Mouse (Mus musculus) MEL (cell line): ENCODE results near the gene BC005537. TPM values are rescaled to one million over a fixed set of nuclear protein-coding genes. Genes with fewer than 3 reads are reported as not detected.

Experiments used
- DNase-seq: peaks from one replicate; pipeline ENCODE4 v3.0.0; 2011; ENCODE audit warnings: low read depth, low spot score
- H3K27ac ChIP-seq: 2 replicates; pipeline ENCODE4 v1.5.1; 2012; ENCODE audit warnings: low read depth, mild to moderate bottlenecking, control low read depth, low read length, moderate library complexity; ENCODE audit not compliant: control insufficient read depth
- H3K27me3 ChIP-seq, 2 experiments: fragments of 150-350 bp in 1 of 2; sonication (generic) in 1 of 2; 2 replicates each; pipeline ENCODE4 v1.6.1; 2012; ENCODE audit warnings: low read length in 2 of 2, mild to moderate bottlenecking in 2 of 2, improper control_type of control experiment in 1 of 2, moderate library complexity in 1 of 2; ENCODE audit not compliant: insufficient read depth in 2 of 2, control insufficient read depth in 1 of 2
- H3K36me3 ChIP-seq, 2 experiments: 2 replicates each; pipeline ENCODE4 v1.6.1; 2012 to 2014; ENCODE audit warnings: low read length in 2 of 2, improper control_type of control experiment in 1 of 2, inconsistent platforms in 1 of 2, mild to moderate bottlenecking in 1 of 2; ENCODE audit not compliant: insufficient read depth in 2 of 2, control insufficient read depth in 1 of 2
- H3K4me1 ChIP-seq, 2 experiments: fragments of 150-350 bp in 1 of 2; sonication (generic) in 1 of 2; 2 replicates each; pipeline ENCODE4 v1.6.1; 2012; ENCODE audit warnings: low read length in 2 of 2, improper control_type of control experiment in 1 of 2, mild to moderate bottlenecking in 1 of 2; ENCODE audit not compliant: insufficient read depth in 2 of 2, control insufficient read depth in 1 of 2
- H3K4me3 ChIP-seq, 2 experiments: fragments of 150-350 bp in 1 of 2; sonication (generic) in 1 of 2; 2 replicates each; pipeline ENCODE4 v1.5.1; 2012; ENCODE audit warnings: low read depth in 2 of 2, low read length in 2 of 2, mild to moderate bottlenecking in 2 of 2, moderate library complexity in 2 of 2, control low read depth in 1 of 2, improper control_type of control experiment in 1 of 2; ENCODE audit not compliant: control insufficient read depth in 1 of 2, insufficient read depth in 1 of 2
- H3K79me2 ChIP-seq: 2 replicates; pipeline ENCODE4 v1.6.1; 2012; ENCODE audit warnings: mild to moderate bottlenecking, low read length, moderate library complexity; ENCODE audit not compliant: control insufficient read depth, poor library complexity, insufficient read depth
- H3K9ac ChIP-seq: 2 replicates; pipeline ENCODE4 v1.6.1; 2012; ENCODE audit warnings: low read depth, mild to moderate bottlenecking, control low read depth, low read length, moderate library complexity; ENCODE audit not compliant: control insufficient read depth, poor library complexity, severe bottlenecking
- H3K9me3 ChIP-seq: fragments of 150-350 bp; sonication (generic); replicated peaks from 2 replicates; pipeline ENCODE4 v1.6.1; 2012; ENCODE audit warnings: mild to moderate bottlenecking, low read length, improper control_type of control experiment, moderate library complexity; ENCODE audit not compliant: insufficient read depth
- BHLHE40 ChIP-seq: IDR thresholded peaks from 2 replicates; pipeline ENCODE4 v1.6.1; 2012; ENCODE audit warnings: low read depth, mild to moderate bottlenecking, inconsistent platforms, low read length, improper control_type of control experiment, borderline replicate concordance
- CHD2 ChIP-seq: IDR thresholded peaks from 2 replicates; pipeline ENCODE4 v1.6.1; 2011; ENCODE audit warnings: low read length, improper control_type of control experiment
- CTCF ChIP-seq, 3 experiments: IDR thresholded peaks in 2 of 3; conservative IDR thresholded peaks in 1 of 3; 2 replicates each; pipeline ENCODE4 v1.5.1; 2011 to 2012; ENCODE audit warnings: low read length in 3 of 3, low read depth in 2 of 3, mild to moderate bottlenecking in 2 of 3, improper control_type of control experiment in 1 of 3, inconsistent platforms in 1 of 3, mixed read lengths in 1 of 3, moderate library complexity in 1 of 3; ENCODE audit not compliant: control insufficient read depth in 1 of 3, insufficient read depth in 1 of 3, poor library complexity in 1 of 3, severe bottlenecking in 1 of 3
- ETS1 ChIP-seq: IDR thresholded peaks from 2 replicates; pipeline ENCODE4 v1.6.1; 2012; ENCODE audit warnings: low read depth, mild to moderate bottlenecking, inconsistent platforms, low read length, improper control_type of control experiment, moderate library complexity
- JUND ChIP-seq: IDR thresholded peaks from 2 replicates; pipeline ENCODE4 v1.6.1; 2011; ENCODE audit warnings: low read depth, mild to moderate bottlenecking, improper control_type of control experiment, low read length
- KAT2A ChIP-seq: conservative IDR thresholded peaks from 2 replicates; pipeline ENCODE4 v1.6.1; 2012; ENCODE audit warnings: low read depth, low read length, improper control_type of control experiment, inconsistent platforms
- MAFK ChIP-seq: IDR thresholded peaks from 2 replicates; pipeline ENCODE4 v1.6.1; 2011; ENCODE audit warnings: low read depth, mild to moderate bottlenecking, low read length, improper control_type of control experiment, borderline replicate concordance
- MAX ChIP-seq: IDR thresholded peaks from 2 replicates; pipeline ENCODE4 v1.6.1; 2011; ENCODE audit warnings: low read length, improper control_type of control experiment
- MAZ ChIP-seq: IDR thresholded peaks from 2 replicates; pipeline ENCODE4 v1.6.1; 2012; ENCODE audit warnings: low read depth, mild to moderate bottlenecking, inconsistent platforms, low read length, improper control_type of control experiment
- MEF2A ChIP-seq: IDR thresholded peaks from 2 replicates; pipeline ENCODE4 v1.6.1; 2014; ENCODE audit warnings: low read depth, mild to moderate bottlenecking, inconsistent platforms, low read length, improper control_type of control experiment; ENCODE audit not compliant: poor library complexity, insufficient replicate concordance, severe bottlenecking; ENCODE audit errors: extremely low read depth
- MXI1 ChIP-seq: IDR thresholded peaks from 2 replicates; pipeline ENCODE4 v1.6.1; 2011; ENCODE audit warnings: mild to moderate bottlenecking, low read depth, low read length, improper control_type of control experiment
- MYC ChIP-seq: IDR thresholded peaks from 2 replicates; pipeline ENCODE4 v1.6.1; 2011; ENCODE audit warnings: low read depth, mild to moderate bottlenecking, low read length, improper control_type of control experiment, moderate library complexity
- NELFE ChIP-seq: IDR thresholded peaks from 2 replicates; pipeline ENCODE4 v1.6.1; 2011; ENCODE audit warnings: low read depth, low read length, improper control_type of control experiment
- NRF1 ChIP-seq: IDR thresholded peaks from 2 replicates; pipeline ENCODE4 v1.6.1; 2014; ENCODE audit warnings: low read depth, mild to moderate bottlenecking, inconsistent platforms, low read length, improper control_type of control experiment, moderate library complexity; ENCODE audit not compliant: poor library complexity, insufficient read depth, severe bottlenecking
- POLR2A ChIP-seq, 2 experiments: IDR thresholded peaks; 2 replicates each; pipeline ENCODE4 v1.6.1; 2011 to 2012; ENCODE audit warnings: low read length in 2 of 2, mild to moderate bottlenecking in 2 of 2, control low read depth in 1 of 2, improper control_type of control experiment in 1 of 2, low read depth in 1 of 2, moderate library complexity in 1 of 2; ENCODE audit not compliant: control insufficient read depth in 1 of 2, insufficient read depth in 1 of 2, poor library complexity in 1 of 2
- POLR2AphosphoS2 ChIP-seq: IDR thresholded peaks from 2 replicates; pipeline ENCODE4 v1.6.1; 2011; ENCODE audit warnings: low read length, improper control_type of control experiment
- RAD21 ChIP-seq: IDR thresholded peaks from 2 replicates; pipeline ENCODE4 v1.6.1; 2011; ENCODE audit warnings: mild to moderate bottlenecking, low read depth, low read length, improper control_type of control experiment
- RCOR1 ChIP-seq: IDR thresholded peaks from 2 replicates; pipeline ENCODE4 v1.6.1; 2012; ENCODE audit warnings: low read depth, mild to moderate bottlenecking, inconsistent platforms, low read length, improper control_type of control experiment
- SIN3A ChIP-seq: IDR thresholded peaks from 2 replicates; pipeline ENCODE4 v1.6.1; 2012; ENCODE audit warnings: low read length, improper control_type of control experiment, inconsistent platforms
- TAL1 ChIP-seq: IDR thresholded peaks from 2 replicates; pipeline ENCODE4 v1.6.1; 2012; ENCODE audit warnings: mild to moderate bottlenecking, inconsistent platforms, low read length, moderate library complexity, mixed read lengths
- TBP ChIP-seq: IDR thresholded peaks from 2 replicates; pipeline ENCODE4 v1.8.0; 2011; ENCODE audit warnings: low read depth, low read length, improper control_type of control experiment
- TCF12 ChIP-seq: IDR thresholded peaks from 2 replicates; pipeline ENCODE4 v1.6.1; 2014; ENCODE audit warnings: low read depth, mild to moderate bottlenecking, inconsistent platforms, low read length, improper control_type of control experiment, moderate library complexity
- USF1 ChIP-seq: IDR thresholded peaks from 2 replicates; pipeline ENCODE4 v1.6.1; 2014; ENCODE audit warnings: low read depth, mild to moderate bottlenecking, inconsistent platforms, low read length, improper control_type of control experiment, moderate library complexity
- USF2 ChIP-seq, 2 experiments: IDR thresholded peaks; 2 replicates each; pipeline ENCODE4 v1.6.1; 2011 to 2012; ENCODE audit warnings: improper control_type of control experiment in 2 of 2, low read length in 2 of 2, borderline replicate concordance in 1 of 2, inconsistent platforms in 1 of 2, low read depth in 1 of 2, mild to moderate bottlenecking in 1 of 2; ENCODE audit not compliant: insufficient read depth in 1 of 2
- ZMIZ1 ChIP-seq: IDR thresholded peaks from 2 replicates; pipeline ENCODE4 v1.6.1; 2012; ENCODE audit warnings: low read depth, mild to moderate bottlenecking, inconsistent platforms, low read length, improper control_type of control experiment, moderate library complexity
- ZNF384 ChIP-seq: IDR thresholded peaks from 2 replicates; pipeline ENCODE4 v1.6.1; 2012; ENCODE audit warnings: low read depth, mild to moderate bottlenecking, inconsistent platforms, low read length, improper control_type of control experiment
- polyA plus RNA-seq, 2 experiments: library from polyadenylated mRNA; stranded (reverse) in 1 of 2; unstranded in 1 of 2; fragments of >175 nt in 1 of 2; fragments of >200 nt in 1 of 2; gene quantifications; 2 replicates each; pipeline versions ENCODE4 v1.2.1 to v1.2.4; 2012; ENCODE audit warnings: low replicate concordance in 2 of 2, low read depth in 1 of 2; ENCODE audit not compliant: insufficient read length in 2 of 2, insufficient read depth in 1 of 2, missing spikeins in 1 of 2
- total RNA-seq: library from RNA; depleted of rRNA; stranded (reverse); fragments of 300-350 nt; gene quantifications from 2 replicates; pipeline ENCODE4 v1.2.3, GENCODE M21; 2012

Gene BC005537
- total and polyA plus RNA-seq, 3 experiments = 32.7 to 62.6 (median 48.8) TPM

DNA sequence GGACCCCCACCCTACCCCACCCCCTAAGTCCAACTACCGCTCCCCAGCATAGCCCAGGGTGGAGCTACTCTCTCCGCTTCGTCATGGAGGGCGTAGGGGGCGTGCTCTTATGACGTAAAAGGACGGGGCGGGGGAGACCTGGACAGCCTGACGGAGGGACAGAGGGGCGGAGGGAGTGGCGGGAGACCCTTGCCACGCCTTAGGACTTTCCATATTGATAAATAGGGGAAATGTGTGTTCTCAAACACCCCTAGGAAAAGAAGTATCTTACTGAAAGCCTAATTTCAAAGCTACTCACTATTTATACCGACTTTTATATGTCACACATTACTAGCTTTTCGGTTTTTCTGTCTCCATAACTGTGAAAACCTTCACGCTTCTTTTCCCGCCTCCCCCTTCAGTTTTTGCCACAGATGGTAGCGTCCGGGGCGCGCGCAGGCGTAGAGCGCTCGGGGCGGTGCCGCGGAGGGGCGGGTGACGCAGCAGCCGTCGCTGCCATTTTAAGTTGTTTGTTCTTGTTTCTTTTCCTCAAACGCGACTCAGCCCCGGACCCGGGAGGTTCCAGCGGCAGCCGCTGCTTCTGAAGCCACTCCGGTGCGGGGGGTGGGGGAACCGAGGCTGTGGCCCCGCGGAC lies 666 bp upstream of the BC005537 start (continued):
- peak; percentile 79 for TF ChIP-seq TCF12
- no peak for TF ChIP-seq CTCF (IDR thresholded peaks at IDR 0.05 in 2 of 3, conservative IDR thresholded peaks at IDR 0.05 in 1 of 3; ENCODE audit: control insufficient read depth in 1 of 3, insufficient read depth in 1 of 3, low read depth in 2 of 3, low read length in 3 of 3, poor library complexity in 1 of 3, severe bottlenecking in 1 of 3)
- peak; percentile 99 for TF ChIP-seq ZMIZ1
- TF ChIP-seq, all 39 proteins: peak for 24

DNA sequence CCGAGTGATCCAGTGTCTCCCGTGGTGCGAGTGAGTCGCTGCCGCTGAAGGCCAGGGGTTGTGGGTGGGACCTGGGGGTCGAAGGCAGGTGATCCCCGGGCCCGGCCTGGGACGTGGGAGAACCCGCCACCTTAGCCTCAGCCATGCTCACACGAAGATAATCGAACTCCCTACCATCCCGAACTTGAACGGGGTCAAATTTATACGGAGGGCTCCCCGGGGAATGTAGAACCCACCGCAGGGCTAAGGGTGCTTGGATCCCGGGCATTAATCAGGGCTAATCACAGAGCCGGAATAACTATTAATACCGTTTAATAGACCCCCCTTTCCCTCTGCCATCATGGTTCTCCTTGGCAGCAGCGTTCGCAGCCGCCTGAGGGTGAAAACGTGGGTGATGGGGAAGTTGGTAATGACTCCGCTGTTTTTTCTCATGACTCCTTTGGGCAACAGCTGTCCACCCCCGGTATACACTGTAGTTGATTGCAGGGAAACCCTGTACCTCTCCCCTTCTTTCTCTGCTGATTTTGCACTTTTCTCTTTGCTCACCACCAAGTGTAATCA lies 754 bp downstream of the BC005537 start:
- H3K27me3 ChIP-seq = no peaks in the 10 kb centered on the region
- H3K79me2 ChIP-seq = peaks cover 46% of the 10 kb centered on the region
- H3K36me3 ChIP-seq = peaks cover 25 to 30% of the 10 kb centered on the region in 2 experiments
- peaks cover 8 to 12% of the 10 kb centered on the region in 2 experiments for H3K4me1 ChIP-seq
- peak overlapping the region; percentile 98 for H3K27ac ChIP-seq
- H3K4me3 ChIP-seq = peak overlapping the region; percentile 82 to 100
- TF ChIP-seq SIN3A (peak; percentile 96), CTCF (IDR thresholded peaks at IDR 0.05 in 2 of 3, conservative IDR thresholded peaks at IDR 0.05 in 1 of 3; ENCODE audit: control insufficient read depth in 1 of 3, insufficient read depth in 1 of 3, low read depth in 2 of 3, low read length in 3 of 3, poor library complexity in 1 of 3, severe bottlenecking in 1 of 3) (no peak), ETS1 (peak; percentile 95), CHD2 (no peak), JUND (no peak), ZNF384 (no peak), USF1 (no peak), MAFK (no peak), USF2 (IDR thresholded peaks at IDR 0.05; ENCODE audit: borderline replicate concordance in 1 of 2, insufficient read depth in 1 of 2, low read depth in 1 of 2, low read length in 2 of 2) (no peak), RAD21 (no peak), TCF12 (0 out of 2 replicates have a peak, but pooled peaks have one; percentile 2), MXI1 (peak; percentile 97), TAL1 (no peak), RCOR1 (no peak), MEF2A (no peak), MAZ (no peak; the same call in 1 of the 2 replicates), MAX (peak; percentile 75), TBP (no peak), NRF1 (no peak), NELFE (no peak), POLR2A (IDR thresholded peaks at IDR 0.05; ENCODE audit: control insufficient read depth in 1 of 2, insufficient read depth in 1 of 2, low read depth in 1 of 2, low read length in 2 of 2, poor library complexity in 1 of 2) (peak; percentile 40 to 73; a peak in 3 of 4 replicates), ZMIZ1 (no peak), MYC (peak; percentile 80), BHLHE40 (no peak), POLR2AphosphoS2 (no peak), KAT2A (no peak)
- peak; percentile 89 for DNase-seq
- H3K9ac ChIP-seq = peak overlapping the region; percentile 98
- H3K9me3 ChIP-seq = no peaks in the 10 kb centered on the region
